Mouse (Mus musculus) G1E-ER4 (cell line): ENCODE data around the gene Selenom. TPM values are rescaled to one million over a fixed set of nuclear protein-coding genes. Genes with fewer than 3 reads are reported as not detected.

Experiments used
- GATA1 ChIP-seq: IDR thresholded peaks from one replicate; pipeline ENCODE4 v1.8.0; 2012; ENCODE audit warnings: low read length, inconsistent platforms
- polyA plus RNA-seq: library from polyadenylated mRNA; stranded (reverse); fragments of >175 nt; gene quantifications from 2 replicates; pipeline ENCODE4 v1.2.3, GENCODE M21; 2012

The Selenom gene
- polyA plus RNA-seq, 1 experiment: not detected

GRCm38 (mm10) chr11:3534956-3535355 lies 20.5 kb downstream of the Selenom start:
- TF ChIP-seq GATA1: no peak

- TF ChIP-seq GATA1: no peak
These were observed 21.0 kb downstream of the Selenom start for GRCm38 (mm10) chr11:3535406-3535986.

- no peak for TF ChIP-seq GATA1
These were observed 21.6 kb downstream of the Selenom start for GRCm38 (mm10) chr11:3536082-3536481.

GRCm38 (mm10) chr11:3536745-3537333 lies 22.4 kb downstream of the Selenom start:
- TF ChIP-seq GATA1: no peak

GRCm38 (mm10) chr11:3537711-3538110 lies 23.2 kb downstream of the Selenom start:
- no peak for TF ChIP-seq GATA1

GRCm38 (mm10) chr11:3538341-3538740 lies 23.9 kb downstream of the Selenom start:
- TF ChIP-seq GATA1: no peak

- TF ChIP-seq GATA1: no peak
These were observed 24.8 kb downstream of the Selenom start for GRCm38 (mm10) chr11:3539111-3539825.

GRCm38 (mm10) chr11:3539826-3540196 lies 25.3 kb downstream of the Selenom start:
- no peak for TF ChIP-seq GATA1

GRCm38 (mm10) chr11:3540451-3541085 lies 26.1 kb downstream of the Selenom start, which contains the start of gene Smtn:
TSS of gene Smtn (minus strand) at chr11:3540612.
- no peak for TF ChIP-seq GATA1

GRCm38 (mm10) chr11:3541932-3542331 lies 27.4 kb downstream of the Selenom start:
- no peak for TF ChIP-seq GATA1

- no peak for TF ChIP-seq GATA1
These were observed 28.5 kb downstream of the Selenom start for GRCm38 (mm10) chr11:3543001-3543400.

GRCm38 (mm10) chr11:3544409-3544808 lies 29.9 kb downstream of the Selenom start:
- no peak for TF ChIP-seq GATA1

- no peak for TF ChIP-seq GATA1
These were observed 31.2 kb downstream of the Selenom start for GRCm38 (mm10) chr11:3545531-3546241.

GRCm38 (mm10) chr11:3546242-3546562 lies 31.7 kb downstream of the Selenom start:
- no peak for TF ChIP-seq GATA1

GRCm38 (mm10) chr11:3547047-3547446 lies 32.6 kb downstream of the Selenom start:
- TF ChIP-seq GATA1: no peak

GRCm38 (mm10) chr11:3547969-3548368 lies 33.5 kb downstream of the Selenom start:
- TF ChIP-seq GATA1: no peak
